Mouse (Mus musculus) ES-E14 (cell line): Measurements from ENCODE around the gene Cel. TPM values are rescaled to one million over a fixed set of nuclear protein-coding genes. Genes with fewer than 3 reads are reported as not detected.

Experiments
- DNase-seq: peaks from one replicate; pipeline ENCODE4 v3.0.0-alpha.2; 2013; ENCODE audit warnings: low read depth, low spot score
- H3K27ac ChIP-seq: 2 replicates; pipeline ENCODE4 v1.5.1; 2012; ENCODE audit warnings: low read depth, mild to moderate bottlenecking, low read length, moderate library complexity, mixed read lengths; ENCODE audit not compliant: poor library complexity, insufficient read depth, severe bottlenecking
- H3K36me3 ChIP-seq: 2 replicates; pipeline ENCODE4 v1.6.1; 2012; ENCODE audit warnings: mild to moderate bottlenecking, low read length, moderate library complexity, mixed read lengths; ENCODE audit not compliant: control insufficient read depth, poor library complexity, insufficient read depth, severe bottlenecking
- H3K4me1 ChIP-seq, 2 experiments: fragments of 150-350 bp in 1 of 2; sonication (generic) in 1 of 2; 2 replicates each; pipeline ENCODE4 v1.6.1; 2012; ENCODE audit warnings: low read length in 2 of 2, mild to moderate bottlenecking in 1 of 2, mixed read lengths in 1 of 2; ENCODE audit not compliant: control insufficient read depth in 2 of 2, insufficient read depth in 2 of 2, poor library complexity in 1 of 2
- H3K4me3 ChIP-seq, 2 experiments: fragments of 150-350 bp in 1 of 2; sonication (generic) in 1 of 2; 2 replicates each; pipeline ENCODE4 v1.5.1; 2012; ENCODE audit warnings: low read length in 2 of 2, low read depth in 1 of 2, mild to moderate bottlenecking in 1 of 2, mixed read lengths in 1 of 2; ENCODE audit not compliant: insufficient read depth in 1 of 2, poor library complexity in 1 of 2, severe bottlenecking in 1 of 2
- H3K9ac ChIP-seq: 2 replicates; pipeline ENCODE4 v1.6.1; 2012; ENCODE audit warnings: low read depth, mild to moderate bottlenecking, low read length, mixed read lengths; ENCODE audit not compliant: poor library complexity, insufficient read depth, severe bottlenecking
- H3K9me3 ChIP-seq: fragments of 150-350 bp; sonication (generic); 2 replicates; pipeline ENCODE4 v1.6.1; 2012; ENCODE audit warnings: low read depth, mild to moderate bottlenecking, low read length; ENCODE audit not compliant: control insufficient read depth, insufficient read depth
- CHD2 ChIP-seq: IDR thresholded peaks from 2 replicates; pipeline ENCODE4 v1.6.1; 2014; ENCODE audit warnings: mild to moderate bottlenecking, low read depth, low read length, inconsistent platforms
- HCFC1 ChIP-seq: IDR thresholded peaks from 2 replicates; pipeline ENCODE4 v1.6.1; 2012; ENCODE audit warnings: low read length, inconsistent platforms, borderline replicate concordance; ENCODE audit not compliant: insufficient read depth
- MAFK ChIP-seq: IDR thresholded peaks from 2 replicates; pipeline ENCODE4 v1.6.1; 2014; ENCODE audit warnings: mild to moderate bottlenecking, low read depth, low read length, inconsistent platforms; ENCODE audit not compliant: insufficient read depth
- ZC3H11A ChIP-seq: IDR thresholded peaks from 2 replicates; pipeline ENCODE4 v1.6.1; 2012; ENCODE audit warnings: low read depth, mild to moderate bottlenecking, inconsistent platforms, low read length, borderline replicate concordance
- ZNF384 ChIP-seq: IDR thresholded peaks from 2 replicates; pipeline ENCODE4 v1.6.1; 2012; ENCODE audit warnings: low read depth, low read length, inconsistent platforms
- in situ Hi-C, 2 experiments: fragments of 600-800 bp; cut with MboI; formaldehyde crosslinking; loops; one replicate each; pipeline ENCODE4 v1.15.1; 2025; ENCODE audit warnings: low sequenced_read_pairs in 2 of 2, inconsistent platforms in 1 of 2; ENCODE audit not compliant: unreplicated experiment in 2 of 2
- total RNA-seq: library from RNA; depleted of rRNA; stranded (reverse); fragments of 300-350 nt; gene quantifications from 2 replicates; pipeline ENCODE4 v1.2.3, GENCODE M21; 2012

Gene Cel
- total RNA-seq, 1 experiment: not detected

DNA sequence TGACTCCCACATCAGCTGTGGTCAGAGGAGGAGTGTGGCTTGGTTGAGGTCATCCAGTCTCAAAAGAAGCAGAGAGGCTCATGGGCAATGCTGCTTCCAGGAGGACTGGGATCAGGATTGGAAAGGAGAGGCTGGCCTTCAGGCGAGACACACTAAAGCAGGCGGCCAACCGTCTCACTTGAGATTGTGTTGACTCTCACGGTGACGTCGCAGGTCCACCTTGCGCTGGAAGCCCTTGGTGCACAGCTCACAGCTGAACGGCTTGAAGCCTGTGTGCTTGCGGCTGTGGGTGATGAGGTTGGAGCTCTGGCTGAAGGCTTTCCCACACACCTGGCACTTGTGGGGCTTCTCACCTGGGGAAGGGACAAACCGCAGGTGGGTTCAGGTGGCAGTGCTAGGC is 46.6 kb upstream of the Cel start:
- Histone ChIP-seq H3K4me3 (no peak overlapping the region), H3K9me3 (no peaks in the 10 kb centered on the region), H3K36me3 (no peaks in the 10 kb centered on the region), H3K4me1 (peaks cover 0 to 38% of the 10 kb centered on the region in 2 experiments; a peak in 2 of 4 replicates), H3K9ac (no peak overlapping the region), H3K27ac (no peak overlapping the region)
- in situ Hi-C loops: no loop called here
- no peak for DNase-seq
- TF ChIP-seq MAFK: no peak
- no peak for TF ChIP-seq CHD2
- no peak for TF ChIP-seq HCFC1
- no peak for TF ChIP-seq ZNF384
- TF ChIP-seq ZC3H11A: no peak

GRCm38 (mm10) chr2:28607341-28608165 is 44.4 kb upstream of the Cel start:
- H3K27ac ChIP-seq: peak overlapping the region; percentile 64
- H3K36me3 ChIP-seq: no peaks in the 10 kb centered on the region
- H3K9ac ChIP-seq: no peak overlapping the region
- TF ChIP-seq HCFC1 (no peak), ZNF384 (no peak), CHD2 (no peak), ZC3H11A (no peak), MAFK (no peak)
- H3K4me3 ChIP-seq: no peak overlapping the region
- in situ Hi-C loops: no loop called here
- H3K9me3 ChIP-seq: no peaks in the 10 kb centered on the region
- peaks cover 0 to 35% of the 10 kb centered on the region in 2 experiments; a peak in 2 of 4 replicates for H3K4me1 ChIP-seq
- peak; percentile 89 for DNase-seq

DNA sequence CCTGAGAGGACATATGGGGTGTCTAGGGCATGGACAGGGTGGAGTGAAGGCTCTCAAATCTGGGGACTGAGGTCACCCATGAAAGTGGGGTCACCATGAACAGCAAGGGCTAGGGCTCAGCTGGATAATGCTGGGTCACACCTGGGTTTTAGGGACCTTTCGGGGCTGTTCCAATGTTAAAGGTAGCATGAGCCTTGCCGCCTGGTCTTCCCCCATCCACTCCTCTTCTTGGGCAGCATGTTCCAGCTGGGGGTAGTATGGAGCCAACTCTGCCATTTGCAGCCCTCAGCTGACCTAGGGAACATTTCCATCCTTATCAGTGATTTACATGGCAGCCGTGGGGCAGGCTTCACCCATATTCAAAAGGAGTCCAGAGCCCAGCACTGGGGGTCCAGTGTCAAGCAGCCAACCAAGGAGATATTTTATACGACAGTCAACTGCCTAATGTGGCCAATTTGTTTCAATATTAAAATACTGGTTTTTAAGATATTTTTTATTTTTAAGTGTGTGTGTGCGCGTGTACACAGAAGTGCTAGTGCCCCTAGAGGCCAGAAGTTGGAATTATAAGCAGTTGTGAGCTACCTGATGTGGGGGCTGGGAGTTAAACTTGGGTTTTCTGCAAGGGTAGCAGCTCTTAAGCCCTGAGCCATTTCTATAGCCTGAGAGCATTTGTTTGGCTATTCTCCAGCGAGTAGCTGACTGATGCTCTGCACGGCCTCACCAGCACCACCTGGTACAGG is 43.6 kb upstream of the Cel start:
- H3K9ac ChIP-seq: peak overlapping the region; percentile 24; the same call in 1 of the 2 replicates
- in situ Hi-C loops: no loop called here
- H3K4me1 ChIP-seq: peaks cover 0 to 30% of the 10 kb centered on the region in 2 experiments; a peak in 2 of 4 replicates
- H3K9me3 ChIP-seq: no peaks in the 10 kb centered on the region
- TF ChIP-seq ZNF384 (no peak), ZC3H11A (no peak), MAFK (no peak), CHD2 (no peak), HCFC1 (no peak)
- no peak for DNase-seq
- H3K4me3 ChIP-seq: no peak overlapping the region
- H3K27ac ChIP-seq: peak overlapping the region; percentile 26; the same call in 1 of the 2 replicates
- no peaks in the 10 kb centered on the region for H3K36me3 ChIP-seq

DNA sequence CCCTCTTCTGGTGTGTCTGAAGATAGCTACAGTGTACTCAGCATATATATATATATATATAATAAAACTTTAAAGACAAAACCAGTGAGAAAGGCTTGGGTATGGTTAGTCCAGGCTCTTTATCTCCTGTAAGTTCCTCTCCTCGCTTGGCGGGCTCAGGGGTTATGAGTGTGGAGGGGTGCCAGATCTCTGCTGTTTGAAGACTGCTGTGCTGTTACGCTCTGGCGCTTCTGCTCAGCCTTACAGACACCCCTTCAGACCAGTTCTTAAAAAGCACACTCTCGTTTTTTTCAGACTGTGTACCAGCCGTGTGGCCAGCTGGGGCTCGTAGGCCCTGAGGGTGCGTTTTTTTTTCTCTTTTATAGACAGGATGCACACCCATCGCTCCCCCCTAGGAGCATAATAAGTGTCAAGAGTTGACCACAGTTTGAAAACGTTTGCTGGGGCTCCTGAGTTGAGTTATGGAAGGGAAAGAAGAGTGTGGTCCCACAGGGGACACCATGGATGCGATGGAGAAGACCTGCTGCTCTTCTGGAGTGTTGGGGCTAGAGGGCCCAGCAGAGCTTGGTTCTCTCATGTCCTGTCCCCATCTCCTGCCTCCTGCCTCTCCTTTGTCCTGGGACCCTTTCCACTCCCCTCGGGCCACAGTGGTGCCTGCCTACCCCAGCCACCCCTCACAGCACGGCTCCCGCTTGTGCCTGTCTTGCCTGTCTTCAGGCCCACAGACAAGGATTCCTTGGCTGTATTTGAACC is 42.8 kb upstream of the Cel start:
- no peak for DNase-seq
- no peaks in the 10 kb centered on the region for H3K9me3 ChIP-seq
- H3K9ac ChIP-seq: no peak overlapping the region
- in situ Hi-C loops: no loop called here
- TF ChIP-seq MAFK (no peak), ZNF384 (no peak), CHD2 (no peak), HCFC1 (no peak), ZC3H11A (no peak)
- no peaks in the 10 kb centered on the region for H3K36me3 ChIP-seq
- H3K4me1 ChIP-seq: peaks cover 0 to 24% of the 10 kb centered on the region in 2 experiments; a peak in 2 of 4 replicates
- H3K4me3 ChIP-seq: no peak overlapping the region
- no peak overlapping the region for H3K27ac ChIP-seq
